In the genomic region with DNA sequence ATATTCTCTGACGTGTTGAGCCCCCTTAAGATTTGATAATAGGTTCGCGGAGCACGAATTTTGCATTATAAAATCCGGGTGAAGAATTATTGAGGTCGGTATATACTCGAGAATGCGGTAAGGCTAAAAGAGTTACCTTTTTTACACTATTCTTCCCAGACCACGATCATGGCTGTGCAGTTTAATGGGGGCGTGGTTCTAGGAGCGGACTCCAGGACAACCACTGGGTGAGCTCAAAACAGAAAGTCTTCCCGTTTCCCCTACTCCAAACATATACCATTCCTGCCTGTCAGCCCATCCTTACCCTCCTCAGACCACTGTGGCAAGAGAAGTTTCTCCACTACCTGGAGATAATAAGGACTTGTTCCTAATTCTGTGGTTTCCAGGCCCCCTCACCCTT, we compare ENCODE assay signal across 8 mouse cellular contexts. TPM values are rescaled to one million over a fixed set of nuclear protein-coding genes. Genes with fewer than 3 reads are reported as not detected.
DNase-seq lines count a peak whose midpoint lies in the region; ATAC-seq and TF ChIP-seq lines count a peak whose summit lies in the region.

No protein-coding gene starts in this region.

- DNase-seq in heart, postnatal 36 days: no peak
- DNase-seq in ES-E14 (ENCODE audit: low read depth, low spot score): no peak
- no peak for DNase-seq in liver, postnatal 0 days
- no peak for DNase-seq in layer of hippocampus, adult 9-11 months
- no peak for DNase-seq in layer of hippocampus, adult 18-20 months (ENCODE audit: low spot score in 2 of 2)

- no peaks in the 10 kb centered on the region for H3K27me3 ChIP-seq in heart, embryonic 11.5 days (ENCODE audit: control insufficient read depth, insufficient read depth, low read length)
- H3K27me3 ChIP-seq in forebrain, embryonic 16.5 days (replicated peaks; ENCODE audit: control insufficient read depth, insufficient read depth, low read length): no peaks in the 10 kb centered on the region
- no peaks in the 10 kb centered on the region for H3K27me3 ChIP-seq in liver, postnatal 0 days (ENCODE audit: insufficient read depth, low read length)

- WGBS in heart, embryonic 11.5 days (ENCODE audit: insufficient replicate concordance): 1% methylated on average over 12 of the region's 12 CpGs
- 4% methylated on average over 12 of the region's 12 CpGs for WGBS in forebrain, embryonic 16.5 days
- 3% methylated on average over 12 of the region's 12 CpGs for WGBS in liver, postnatal 0 days (ENCODE audit: insufficient replicate concordance)

- peak overlapping the region; percentile 77 for H3K4me3 ChIP-seq in heart, embryonic 11.5 days (ENCODE audit: low read depth, low read length)
- H3K4me3 ChIP-seq in ES-E14 (ENCODE audit: insufficient read depth in 1 of 2, low read depth in 1 of 2, low read length in 2 of 2, poor library complexity in 1 of 2, severe bottlenecking in 1 of 2): peak overlapping the region; percentile 89 to 99
- peak overlapping the region; percentile 75 for H3K4me3 ChIP-seq in forebrain, embryonic 16.5 days (replicated peaks; ENCODE audit: low read length)
- peak overlapping the region; percentile 86 for H3K4me3 ChIP-seq in liver, postnatal 0 days (ENCODE audit: low read depth, low read length)

- intact Hi-C loops in heart, postnatal 36 days (cut with DNase I): no loop called here

- TF ChIP-seq CTCF in liver, postnatal 0 days (IDR thresholded peaks at IDR 0.05; ENCODE audit: low read depth): no peak

- H3K9me3 ChIP-seq in heart, embryonic 11.5 days (replicated peaks; ENCODE audit: control insufficient read depth, low read length): no peaks in the 10 kb centered on the region
- no peaks in the 10 kb centered on the region for H3K9me3 ChIP-seq in ES-E14 (ENCODE audit: control insufficient read depth, insufficient read depth, low read depth, low read length)
- H3K9me3 ChIP-seq in forebrain, embryonic 16.5 days (ENCODE audit: control insufficient read depth, low read length): no peaks in the 10 kb centered on the region
- H3K9me3 ChIP-seq in liver, postnatal 0 days (ENCODE audit: low read length): no peaks in the 10 kb centered on the region

- in situ Hi-C loops in ES-E14 (cut with MboI; ENCODE audit: low sequenced_read_pairs in 2 of 2, unreplicated experiment in 2 of 2): loop anchor here in 1 of 2 experiments (5.0 kb wide), 1 partner anchor 92 kb away; a partner anchor contains a TSS

- peaks cover 15% of the 10 kb centered on the region for H3K36me3 ChIP-seq in heart, embryonic 11.5 days (ENCODE audit: control insufficient read depth, insufficient read depth, low read length)
- peaks cover 20% of the 10 kb centered on the region for H3K36me3 ChIP-seq in ES-E14 (ENCODE audit: control insufficient read depth, insufficient read depth, low read length, poor library complexity, severe bottlenecking)
- peaks cover 18% of the 10 kb centered on the region for H3K36me3 ChIP-seq in forebrain, embryonic 16.5 days (ENCODE audit: control insufficient read depth, insufficient read depth)
- peaks cover 12% of the 10 kb centered on the region for H3K36me3 ChIP-seq in liver, postnatal 0 days (replicated peaks; ENCODE audit: insufficient read depth, low read length)

- peaks cover 6% of the 10 kb centered on the region for H3K4me1 ChIP-seq in heart, embryonic 11.5 days (ENCODE audit: control insufficient read depth, insufficient read depth, low read length)
- peaks cover 0 to 6% of the 10 kb centered on the region in 2 experiments; a peak in 2 of 4 replicates for H3K4me1 ChIP-seq in ES-E14 (ENCODE audit: control insufficient read depth in 2 of 2, insufficient read depth in 2 of 2, low read length in 2 of 2, poor library complexity in 1 of 2)
- peaks cover 8% of the 10 kb centered on the region for H3K4me1 ChIP-seq in forebrain, embryonic 16.5 days (replicated peaks; ENCODE audit: control insufficient read depth, insufficient read depth, low read length)
- H3K4me1 ChIP-seq in liver, postnatal 0 days (ENCODE audit: insufficient read depth): peaks cover 6% of the 10 kb centered on the region

- peak overlapping the region; percentile 62 for H3K4me2 ChIP-seq in heart, embryonic 11.5 days
- peak overlapping the region; percentile 90 for H3K4me2 ChIP-seq in forebrain, embryonic 16.5 days (ENCODE audit: low read length)
- peak overlapping the region; percentile 80 for H3K4me2 ChIP-seq in liver, postnatal 0 days (ENCODE audit: low read depth, low read length)

- TF ChIP-seq EP300 in liver, postnatal 0 days (IDR thresholded peaks at IDR 0.05; ENCODE audit: low read depth): no peak

- peak overlapping the region; percentile 86 for H3K9ac ChIP-seq in heart, embryonic 11.5 days (ENCODE audit: low read depth, low read length)
- H3K9ac ChIP-seq in ES-E14 (ENCODE audit: insufficient read depth, low read depth, low read length, poor library complexity, severe bottlenecking): peak overlapping the region; percentile 99
- peak overlapping the region; percentile 71 for H3K9ac ChIP-seq in forebrain, embryonic 16.5 days (replicated peaks; ENCODE audit: low read depth, low read length)
- peak overlapping the region; percentile 76 for H3K9ac ChIP-seq in liver, postnatal 0 days (replicated peaks)

- H3K27ac ChIP-seq in heart, embryonic 11.5 days (ENCODE audit: low read depth, low read length): 0 out of 2 replicates have a peak overlapping the region, but pooled peaks have one; percentile 54
- peak overlapping the region; percentile 72; the same call in 1 of the 2 replicates for H3K27ac ChIP-seq in ES-E14 (ENCODE audit: insufficient read depth, low read depth, low read length, poor library complexity, severe bottlenecking)
- H3K27ac ChIP-seq in forebrain, embryonic 16.5 days (ENCODE audit: low read length): no peak overlapping the region
- 0 out of 2 replicates have a peak overlapping the region, but pooled peaks have one; percentile 55 for H3K27ac ChIP-seq in liver, postnatal 0 days (ENCODE audit: low read depth)

- 0 out of 2 replicates have a peak, but pooled peaks have one; percentile 61 for ATAC-seq in heart, embryonic 11.5 days (replicated peaks; ENCODE audit: insufficient number of reproducible peaks, low FRiP score, low TSS enrichment)
- peak; percentile 26 for ATAC-seq in forebrain, embryonic 16.5 days
- peak; percentile 38 for ATAC-seq in liver, postnatal 0 days
- no peak for ATAC-seq in monocyte, adult 5-6 weeks (replicated peaks; ENCODE audit: insufficient number of reproducible peaks, low FRiP score, low TSS enrichment, poor library complexity, severe bottlenecking)

TF ChIP-seq in ES-E14, 5 proteins besides CTCF, POLR2A, EP300 and RAD21:
- TF ChIP-seq ZC3H11A (IDR thresholded peaks at IDR 0.05; ENCODE audit: borderline replicate concordance, low read depth, low read length) (no peak), ZNF384 (IDR thresholded peaks at IDR 0.05; ENCODE audit: low read depth, low read length) (no peak), CHD2 (IDR thresholded peaks at IDR 0.05; ENCODE audit: low read depth, low read length) (no peak), HCFC1 (IDR thresholded peaks at IDR 0.05; ENCODE audit: borderline replicate concordance, insufficient read depth, low read length) (no peak), MAFK (IDR thresholded peaks at IDR 0.05; ENCODE audit: insufficient read depth, low read depth, low read length) (no peak)

RNA-seq across cellular contexts. Expression of a gene that starts 0.6 kb away (rescaled TPM):
- polyA plus RNA-seq in heart, embryonic 11.5 days (2014; fragmentation: Nextera tagmentation; extraction: Ambion mirVana): 684 and 701 TPM in 2 replicates
- total RNA-seq in heart, postnatal 36 days (2021): 100 to 1,000 TPM; 230 to 233 TPM
- 506 and 612 TPM in 2 replicates for total RNA-seq in ES-E14 (2012; rRNA removed)
- polyA plus RNA-seq in forebrain, embryonic 16.5 days (2015; fragmentation: Nextera tagmentation; extraction: Ambion mirVana): 713 and 749 TPM in 2 replicates
- polyA plus RNA-seq in liver, postnatal 0 days (2015; fragmentation: Nextera tagmentation; extraction: Ambion mirVana): 317 and 325 TPM in 2 replicates
- total RNA-seq in monocyte, adult 5-6 weeks (2017): 181 to 224 TPM (median 209 TPM) in 3 replicates
- 100 to 1,000 TPM; 198 TPM for total RNA-seq in layer of hippocampus, adult 18-20 months (2021)

RNA-seq across cellular contexts. Expression of a gene that starts 6.7 kb away (rescaled TPM):
- 0.84 TPM in 1 of 2 replicates, not detected in the other for polyA plus RNA-seq in heart, embryonic 11.5 days (2014; fragmentation: Nextera tagmentation; extraction: Ambion mirVana)
- total RNA-seq in heart, postnatal 36 days (2021): not detected
- 0.42 and 0.54 TPM in 2 replicates for total RNA-seq in ES-E14 (2012; rRNA removed)
- 0.18 TPM in 1 of 2 replicates, not detected in the other for polyA plus RNA-seq in forebrain, embryonic 16.5 days (2015; fragmentation: Nextera tagmentation; extraction: Ambion mirVana)
- 28.0 and 30.8 TPM in 2 replicates for polyA plus RNA-seq in liver, postnatal 0 days (2015; fragmentation: Nextera tagmentation; extraction: Ambion mirVana)
- not detected in 3 replicates for total RNA-seq in monocyte, adult 5-6 weeks (2017)
- total RNA-seq in layer of hippocampus, adult 18-20 months (2021): not detected

RNA-seq across cellular contexts. Expression of a gene that starts 7.0 kb away (rescaled TPM):
- not detected in 2 replicates for polyA plus RNA-seq in heart, embryonic 11.5 days (2014; fragmentation: Nextera tagmentation; extraction: Ambion mirVana)
- not detected for total RNA-seq in heart, postnatal 36 days (2021)
- total RNA-seq in ES-E14 (2012; rRNA removed): not detected in 2 replicates
- not detected in 2 replicates for polyA plus RNA-seq in forebrain, embryonic 16.5 days (2015; fragmentation: Nextera tagmentation; extraction: Ambion mirVana)
- polyA plus RNA-seq in liver, postnatal 0 days (2015; fragmentation: Nextera tagmentation; extraction: Ambion mirVana): not detected in 2 replicates
- total RNA-seq in monocyte, adult 5-6 weeks (2017): not detected in 3 replicates
- total RNA-seq in layer of hippocampus, adult 18-20 months (2021): not detected

RNA-seq across cellular contexts. Expression of a gene that starts 11.3 kb away (rescaled TPM):
- 0.35 TPM in 1 of 2 replicates, not detected in the other for polyA plus RNA-seq in heart, embryonic 11.5 days (2014; fragmentation: Nextera tagmentation; extraction: Ambion mirVana)
- total RNA-seq in heart, postnatal 36 days (2021): not detected
- total RNA-seq in ES-E14 (2012; rRNA removed): not detected in 2 replicates
- not detected in 2 replicates for polyA plus RNA-seq in forebrain, embryonic 16.5 days (2015; fragmentation: Nextera tagmentation; extraction: Ambion mirVana)
- 1.0 and 1.4 TPM in 2 replicates for polyA plus RNA-seq in liver, postnatal 0 days (2015; fragmentation: Nextera tagmentation; extraction: Ambion mirVana)
- not detected in 3 replicates for total RNA-seq in monocyte, adult 5-6 weeks (2017)
- total RNA-seq in layer of hippocampus, adult 18-20 months (2021): not detected

RNA-seq across cellular contexts. Expression of a gene that starts 14.1 kb away (rescaled TPM):
- polyA plus RNA-seq in heart, embryonic 11.5 days (2014; fragmentation: Nextera tagmentation; extraction: Ambion mirVana): 7.4 and 8.6 TPM in 2 replicates
- 1 to 10 TPM; 6.3 to 6.5 TPM for total RNA-seq in heart, postnatal 36 days (2021)
- total RNA-seq in ES-E14 (2012; rRNA removed): 4.4 and 6.3 TPM in 2 replicates
- polyA plus RNA-seq in forebrain, embryonic 16.5 days (2015; fragmentation: Nextera tagmentation; extraction: Ambion mirVana): 8.8 and 9.0 TPM in 2 replicates
- 1.6 and 1.8 TPM in 2 replicates for polyA plus RNA-seq in liver, postnatal 0 days (2015; fragmentation: Nextera tagmentation; extraction: Ambion mirVana)
- 5.1 to 22.0 TPM (median 11.1 TPM) in 3 replicates for total RNA-seq in monocyte, adult 5-6 weeks (2017)
- total RNA-seq in layer of hippocampus, adult 18-20 months (2021): 10 to 100 TPM; 16.7 to 17.8 TPM
